Mouse (Mus musculus): Measurements from ENCODE around the gene Coro7. TPM values are rescaled to one million over a fixed set of nuclear protein-coding genes. Genes with fewer than 3 reads are reported as not detected.
A peak's percentile ranks its signal among the peaks of the same experiment; 100 is the strongest.

Gene Coro7
- polyA plus RNA-seq, 1 experiment from 2014 or later = 33.5 TPM

DNA sequence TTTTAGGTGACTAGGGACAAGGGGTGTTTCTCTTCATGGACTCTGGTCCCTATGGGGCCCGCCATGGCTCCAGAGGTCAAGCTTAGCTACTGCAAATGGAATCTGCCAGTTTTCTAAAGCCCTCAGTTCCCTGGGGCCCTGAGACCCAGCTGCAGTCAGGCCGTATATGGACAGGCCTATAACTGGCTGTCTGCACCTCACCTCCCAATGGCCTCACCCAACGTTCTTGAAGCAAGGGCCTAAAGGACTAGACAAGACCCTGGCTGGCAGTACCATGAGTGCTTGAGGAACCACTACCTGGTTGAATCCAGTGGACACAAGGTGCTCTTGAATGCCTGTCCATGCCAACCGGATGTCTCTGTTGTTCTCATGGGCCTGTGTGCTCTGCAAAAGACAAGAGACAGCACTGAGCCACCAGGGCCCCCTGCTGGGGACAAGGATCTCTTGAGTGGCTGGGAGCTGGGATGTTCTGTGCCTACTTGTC is 24.3 kb downstream of the Coro7 start:
- no peak overlapping the region for H3K4me3 ChIP-seq
- no peak overlapping the region for H3K27ac ChIP-seq (replicated peaks)
- WGBS = 70% methylated on average over 4 of the region's 4 CpGs
- no peak overlapping the region for H3K9ac ChIP-seq
- H3K9me3 ChIP-seq = no peaks in the 10 kb centered on the region
- H3K36me3 ChIP-seq = peaks cover 53% of the 10 kb centered on the region
- no peak for ATAC-seq (ENCODE audit: low read depth)
- no peaks in the 10 kb centered on the region for H3K27me3 ChIP-seq
- H3K4me1 ChIP-seq (replicated peaks) = peaks cover 34% of the 10 kb centered on the region
- no peak overlapping the region for H3K4me2 ChIP-seq

DNA sequence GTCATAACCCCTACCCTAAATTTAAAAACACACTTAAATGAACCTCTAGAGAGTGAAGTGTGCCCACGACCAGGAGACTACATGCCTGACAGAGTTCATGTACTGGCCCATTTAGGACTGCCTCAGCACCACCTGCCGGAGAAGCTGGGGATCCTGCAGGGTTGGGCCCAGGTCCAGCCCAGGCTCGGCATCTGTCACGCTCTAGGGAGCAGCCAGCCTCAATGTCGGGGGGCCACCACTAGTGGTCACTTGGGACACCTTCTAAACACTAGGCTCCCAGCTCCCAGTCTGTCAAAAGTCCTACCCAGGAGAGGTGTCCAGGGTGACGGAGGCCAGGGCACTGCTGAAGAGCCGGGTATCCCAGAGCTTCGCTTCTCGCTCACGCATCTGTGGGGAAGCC is 24.9 kb downstream of the Coro7 start:
- ATAC-seq (ENCODE audit: low read depth) = no peak
- Histone ChIP-seq H3K36me3 (peaks cover 59% of the 10 kb centered on the region), H3K9ac (no peak overlapping the region), H3K27me3 (no peaks in the 10 kb centered on the region), H3K27ac (replicated peaks) (no peak overlapping the region), H3K9me3 (no peaks in the 10 kb centered on the region), H3K4me3 (no peak overlapping the region), H3K4me2 (no peak overlapping the region), H3K4me1 (replicated peaks) (peaks cover 34% of the 10 kb centered on the region)
- WGBS = 85% methylated on average over 10 of the region's 10 CpGs

DNA sequence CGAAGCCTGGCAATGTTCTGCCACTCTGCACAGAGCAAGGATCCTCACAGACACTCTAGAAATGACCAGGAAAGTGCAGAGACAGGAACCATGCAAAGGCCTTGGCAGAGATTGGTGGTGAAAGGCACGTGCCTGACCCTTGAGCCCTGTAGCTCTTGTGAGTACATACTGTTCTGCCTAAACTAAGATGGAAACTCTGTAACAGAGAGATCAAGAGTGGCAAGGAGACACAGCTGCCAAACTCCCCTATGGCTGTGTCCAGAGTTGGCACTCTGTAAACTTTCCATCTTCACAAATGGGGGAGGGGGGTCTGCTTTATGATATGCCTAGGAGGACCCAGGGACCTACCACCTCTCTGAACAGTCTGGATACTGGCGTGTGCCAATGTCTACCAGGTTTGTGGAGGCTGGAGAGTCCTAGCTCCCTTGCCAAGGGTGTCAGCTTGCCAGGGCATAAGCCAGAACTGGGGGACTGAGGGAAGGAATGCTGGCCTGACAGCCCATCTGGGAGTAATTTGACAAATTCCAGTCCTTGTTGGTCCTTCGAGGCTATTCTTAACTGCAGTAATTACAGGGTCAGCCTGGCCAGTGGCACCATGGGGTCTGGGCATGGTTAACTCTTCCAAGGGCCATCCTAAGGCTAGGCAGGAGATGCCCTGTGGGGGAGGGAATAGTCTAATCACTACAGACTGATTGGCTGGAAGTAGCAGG is 26.7 kb downstream of the Coro7 start:
- no peaks in the 10 kb centered on the region for H3K9me3 ChIP-seq
- no peak overlapping the region for H3K4me2 ChIP-seq
- peaks cover 25% of the 10 kb centered on the region for H3K4me1 ChIP-seq (replicated peaks)
- ATAC-seq (ENCODE audit: low read depth) = no peak
- H3K27me3 ChIP-seq = no peaks in the 10 kb centered on the region
- no peak overlapping the region for H3K27ac ChIP-seq (replicated peaks)
- H3K4me3 ChIP-seq = no peak overlapping the region
- peaks cover 75% of the 10 kb centered on the region for H3K36me3 ChIP-seq
- 73% methylated on average over 4 of the region's 4 CpGs for WGBS
- no peak overlapping the region for H3K9ac ChIP-seq

DNA sequence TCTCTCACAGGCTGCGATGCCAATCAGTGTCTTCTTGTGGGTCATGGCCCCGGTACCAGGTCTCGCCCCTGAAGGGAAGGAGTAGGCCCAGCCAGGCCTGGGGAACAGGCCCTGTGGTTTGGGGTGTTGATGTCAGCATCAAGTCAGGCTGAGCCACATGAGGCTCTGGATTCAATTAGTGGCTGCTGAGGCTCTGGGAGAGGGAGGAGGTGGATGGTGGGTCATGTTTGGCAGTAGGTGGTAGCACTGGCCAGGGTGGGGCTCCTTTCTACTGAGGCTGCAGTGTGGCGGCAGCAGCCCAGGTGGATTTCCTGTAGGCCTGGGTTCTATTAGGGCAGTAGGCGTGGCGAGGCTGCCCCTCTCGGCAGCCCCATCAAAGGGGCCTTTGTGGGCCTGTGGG is 28.0 kb downstream of the Coro7 start:
- Histone ChIP-seq H3K4me1 (replicated peaks) (peaks cover 37% of the 10 kb centered on the region), H3K36me3 (peaks cover 80% of the 10 kb centered on the region), H3K27me3 (no peaks in the 10 kb centered on the region), H3K9ac (no peak overlapping the region), H3K9me3 (no peaks in the 10 kb centered on the region), H3K4me3 (no peak overlapping the region), H3K4me2 (no peak overlapping the region), H3K27ac (replicated peaks) (peak overlapping the region; percentile 28; the same call in 1 of the 2 replicates)
- ATAC-seq (ENCODE audit: low read depth) = no peak
- 61% methylated on average over 7 of the region's 7 CpGs for whole genome bisulfite sequencing

DNA sequence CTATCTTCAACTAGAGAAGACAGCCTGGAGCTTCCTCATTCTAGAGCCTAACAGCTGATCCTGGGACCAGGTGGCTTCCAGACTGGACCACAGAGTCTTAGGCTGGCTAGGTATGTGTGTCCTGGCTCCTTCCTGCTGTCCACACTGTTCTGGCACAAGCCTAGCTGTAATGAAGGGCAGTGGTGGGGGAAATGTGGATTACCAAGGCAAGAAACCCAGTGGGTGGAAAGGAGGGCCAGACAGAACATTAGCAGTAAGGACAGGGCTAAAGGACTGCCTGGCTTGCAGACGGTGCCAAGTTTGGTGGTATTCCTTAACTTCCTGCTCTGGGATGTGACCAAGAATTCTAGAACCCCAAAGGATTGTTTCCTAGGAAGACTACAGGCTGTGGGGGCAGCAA is 28.5 kb downstream of the Coro7 start:
- no peak for ATAC-seq (ENCODE audit: low read depth)
- H3K27me3 ChIP-seq = no peaks in the 10 kb centered on the region
- no peaks in the 10 kb centered on the region for H3K9me3 ChIP-seq
- no peak overlapping the region for H3K4me2 ChIP-seq
- WGBS = 85% methylated on average over 1 of the region's 1 CpGs
- H3K36me3 ChIP-seq = peaks cover 79% of the 10 kb centered on the region
- peak overlapping the region; percentile 28; the same call in 1 of the 2 replicates for H3K27ac ChIP-seq (replicated peaks)
- H3K4me3 ChIP-seq = no peak overlapping the region
- H3K9ac ChIP-seq = no peak overlapping the region
- peaks cover 39% of the 10 kb centered on the region for H3K4me1 ChIP-seq (replicated peaks)

DNA sequence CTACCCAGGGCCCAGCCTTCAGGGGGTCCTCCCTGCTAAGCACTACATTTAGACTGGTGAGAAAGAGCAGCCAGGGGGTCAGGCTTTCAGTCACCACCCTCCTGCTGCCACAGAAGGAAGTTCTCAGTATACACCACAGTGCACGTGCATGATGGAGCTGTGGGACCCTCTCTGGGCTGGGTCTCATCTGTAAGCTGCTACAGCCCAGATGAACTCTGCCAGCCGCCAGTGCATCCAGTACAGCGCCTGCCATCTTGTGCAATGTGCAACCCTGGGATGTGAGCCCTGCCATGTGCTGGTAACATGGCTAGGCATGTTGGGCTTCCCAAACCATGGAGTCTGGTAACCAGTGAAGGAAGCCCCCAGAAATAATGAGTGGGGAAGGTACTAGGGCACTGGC is 29.4 kb downstream of the Coro7 start:
- Histone ChIP-seq H3K4me2 (no peak overlapping the region), H3K27me3 (no peaks in the 10 kb centered on the region), H3K27ac (replicated peaks) (no peak overlapping the region), H3K4me1 (replicated peaks) (peaks cover 31% of the 10 kb centered on the region), H3K9me3 (no peaks in the 10 kb centered on the region), H3K36me3 (peaks cover 69% of the 10 kb centered on the region), H3K9ac (no peak overlapping the region), H3K4me3 (no peak overlapping the region)
- 91% methylated on average over 3 of the region's 3 CpGs for WGBS
- ATAC-seq (ENCODE audit: low read depth) = no peak

DNA sequence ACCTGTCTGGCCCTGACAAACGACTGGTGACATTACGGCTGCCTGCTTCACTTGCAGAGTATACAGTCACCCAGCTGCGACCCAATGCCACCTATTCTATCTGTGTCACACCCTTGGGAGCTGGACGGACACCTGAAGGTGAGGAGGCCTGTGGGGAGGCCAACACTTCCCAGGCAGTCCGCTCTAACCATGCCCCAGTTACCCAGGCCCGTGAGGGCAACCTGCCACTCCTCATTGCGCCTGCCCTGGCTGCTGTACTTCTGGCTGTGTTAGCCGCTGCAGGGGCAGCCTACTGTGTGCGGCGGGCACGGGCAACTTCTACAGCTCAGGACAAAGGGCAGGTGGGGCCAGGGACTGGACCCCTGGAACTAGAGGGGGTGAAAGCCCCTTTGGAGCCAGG is 29.9 kb downstream of the Coro7 start:
- Histone ChIP-seq H3K4me2 (no peak overlapping the region), H3K27me3 (no peaks in the 10 kb centered on the region), H3K27ac (replicated peaks) (no peak overlapping the region), H3K36me3 (peaks cover 65% of the 10 kb centered on the region), H3K4me3 (no peak overlapping the region), H3K9ac (no peak overlapping the region), H3K9me3 (no peaks in the 10 kb centered on the region), H3K4me1 (replicated peaks) (peaks cover 32% of the 10 kb centered on the region)
- WGBS = 93% methylated on average over 11 of the region's 11 CpGs
- ATAC-seq (ENCODE audit: low read depth) = no peak

DNA sequence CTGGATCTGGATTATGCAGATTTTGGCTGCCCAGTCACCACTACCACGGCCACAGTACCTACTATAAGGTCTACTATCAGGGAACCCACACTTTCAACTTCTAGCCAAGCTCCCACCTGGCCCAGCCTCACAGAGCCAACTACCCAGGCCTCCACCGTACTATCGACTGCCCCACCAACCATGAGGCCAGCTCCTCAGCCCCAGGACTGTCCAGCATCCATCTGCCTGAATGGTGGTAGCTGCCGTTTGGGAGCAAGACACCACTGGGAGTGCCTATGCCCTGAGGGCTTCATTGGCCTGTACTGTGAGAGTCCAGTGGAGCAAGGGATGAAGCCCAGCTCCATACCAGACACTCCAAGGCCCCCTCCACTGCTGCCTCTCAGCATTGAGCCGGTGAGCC is 30.4 kb downstream of the Coro7 start:
- Histone ChIP-seq H3K9me3 (no peaks in the 10 kb centered on the region), H3K27ac (replicated peaks) (no peak overlapping the region), H3K4me3 (no peak overlapping the region), H3K27me3 (no peaks in the 10 kb centered on the region), H3K4me1 (replicated peaks) (peaks cover 37% of the 10 kb centered on the region), H3K36me3 (peaks cover 63% of the 10 kb centered on the region), H3K9ac (no peak overlapping the region), H3K4me2 (no peak overlapping the region)
- WGBS = 85% methylated on average over 5 of the region's 5 CpGs
- ATAC-seq (ENCODE audit: low read depth) = no peak

DNA sequence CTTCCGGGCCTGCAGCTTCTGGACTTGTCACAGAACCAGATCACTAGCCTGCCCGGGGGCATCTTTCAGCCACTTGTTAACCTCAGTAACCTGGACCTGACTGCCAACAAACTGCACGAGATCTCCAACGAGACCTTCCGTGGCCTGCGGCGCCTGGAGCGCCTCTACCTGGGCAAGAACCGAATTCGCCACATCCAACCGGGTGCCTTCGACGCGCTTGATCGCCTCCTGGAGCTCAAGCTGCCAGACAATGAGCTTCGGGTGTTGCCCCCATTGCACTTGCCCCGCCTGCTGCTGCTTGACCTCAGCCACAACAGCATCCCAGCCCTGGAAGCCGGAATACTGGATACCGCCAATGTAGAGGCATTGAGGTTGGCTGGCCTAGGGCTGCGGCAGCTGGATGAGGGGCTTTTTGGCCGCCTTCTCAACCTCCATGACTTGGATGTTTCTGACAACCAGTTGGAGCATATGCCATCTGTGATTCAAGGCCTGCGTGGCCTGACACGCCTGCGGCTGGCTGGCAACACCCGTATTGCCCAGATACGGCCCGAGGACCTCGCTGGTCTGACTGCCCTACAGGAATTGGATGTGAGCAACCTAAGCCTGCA is 31.1 kb downstream of the Coro7 start:
- WGBS = 88% methylated on average over 28 of the region's 28 CpGs
- peaks cover 43% of the 10 kb centered on the region for H3K4me1 ChIP-seq (replicated peaks)
- H3K4me2 ChIP-seq = no peak overlapping the region
- H3K36me3 ChIP-seq = peaks cover 62% of the 10 kb centered on the region
- no peaks in the 10 kb centered on the region for H3K9me3 ChIP-seq
- no peak overlapping the region for H3K9ac ChIP-seq
- no peaks in the 10 kb centered on the region for H3K27me3 ChIP-seq
- ATAC-seq (ENCODE audit: low read depth) = no peak
- no peak overlapping the region for H3K4me3 ChIP-seq
- no peak overlapping the region for H3K27ac ChIP-seq (replicated peaks)

DNA sequence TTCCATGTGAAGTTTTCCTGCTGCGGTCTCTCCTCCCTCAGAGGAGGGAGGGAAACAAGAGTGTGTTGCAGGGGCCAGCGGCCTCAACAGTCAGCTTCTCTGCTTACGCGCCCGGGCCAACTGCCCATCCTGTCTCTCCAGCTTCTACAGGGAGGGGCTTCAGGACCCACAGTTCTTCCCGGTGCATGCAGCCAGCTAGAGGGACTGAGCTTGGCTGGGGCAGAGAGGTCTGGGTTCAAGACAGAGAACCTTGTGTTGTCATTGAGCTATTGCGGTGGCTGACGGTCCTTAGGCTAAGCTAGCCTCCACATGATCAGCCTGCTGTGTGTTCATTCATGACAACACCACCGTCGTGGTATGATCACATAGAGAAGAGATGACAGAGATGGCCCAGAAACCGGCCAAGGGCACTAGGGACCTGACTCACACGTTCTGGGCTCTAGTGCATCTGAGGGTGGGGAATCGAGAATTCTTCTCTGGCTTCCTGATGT is 31.9 kb downstream of the Coro7 start:
- WGBS = 71% methylated on average over 13 of the region's 13 CpGs
- peaks cover 52% of the 10 kb centered on the region for H3K4me1 ChIP-seq (replicated peaks)
- no peak for ATAC-seq (ENCODE audit: low read depth)

DNA sequence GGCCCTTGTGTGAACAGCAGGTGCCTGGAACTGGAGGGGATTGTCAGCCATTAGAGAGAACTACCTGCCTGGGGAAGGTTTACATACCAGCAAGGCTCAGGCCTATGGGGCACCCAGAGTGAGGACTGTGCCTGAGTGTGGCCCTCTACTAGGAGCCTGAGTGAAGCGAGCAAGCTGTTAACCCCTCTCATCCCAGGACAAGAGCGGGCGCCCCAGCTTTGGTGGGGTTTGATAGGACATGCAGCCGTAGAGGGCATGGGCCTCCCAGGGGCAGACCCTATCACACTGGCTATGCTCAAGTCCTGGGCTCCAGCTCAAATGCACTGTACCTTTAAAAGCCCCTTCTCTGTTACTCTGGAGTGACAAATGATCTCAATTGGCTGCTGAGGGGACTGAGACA is 32.7 kb downstream of the Coro7 start:
- WGBS = 64% methylated on average over 4 of the region's 4 CpGs
- H3K9ac ChIP-seq = no peak overlapping the region; the same call in 1 of the 2 replicates
- peaks cover 56% of the 10 kb centered on the region for H3K4me1 ChIP-seq (replicated peaks)
- no peak for ATAC-seq (ENCODE audit: low read depth)
- no peaks in the 10 kb centered on the region for H3K9me3 ChIP-seq
- H3K27me3 ChIP-seq = no peaks in the 10 kb centered on the region
- peaks cover 46% of the 10 kb centered on the region for H3K36me3 ChIP-seq
- no peak overlapping the region for H3K27ac ChIP-seq (replicated peaks)
- no peak overlapping the region for H3K4me3 ChIP-seq
- H3K4me2 ChIP-seq = no peak overlapping the region

More for the DNA sequence above, 31.9 kb downstream of the Coro7 start:
- H3K9me3 ChIP-seq = no peaks in the 10 kb centered on the region
- no peak overlapping the region for H3K4me3 ChIP-seq
- 0 out of 2 replicates have a peak overlapping the region, but pooled peaks have one; percentile 17 for H3K9ac ChIP-seq
- H3K36me3 ChIP-seq = peaks cover 55% of the 10 kb centered on the region
- H3K27ac ChIP-seq (replicated peaks) = 0 out of 2 replicates have a peak overlapping the region, but pooled peaks have one; percentile 18
- H3K4me2 ChIP-seq = no peak overlapping the region
- H3K27me3 ChIP-seq = no peaks in the 10 kb centered on the region

DNA sequence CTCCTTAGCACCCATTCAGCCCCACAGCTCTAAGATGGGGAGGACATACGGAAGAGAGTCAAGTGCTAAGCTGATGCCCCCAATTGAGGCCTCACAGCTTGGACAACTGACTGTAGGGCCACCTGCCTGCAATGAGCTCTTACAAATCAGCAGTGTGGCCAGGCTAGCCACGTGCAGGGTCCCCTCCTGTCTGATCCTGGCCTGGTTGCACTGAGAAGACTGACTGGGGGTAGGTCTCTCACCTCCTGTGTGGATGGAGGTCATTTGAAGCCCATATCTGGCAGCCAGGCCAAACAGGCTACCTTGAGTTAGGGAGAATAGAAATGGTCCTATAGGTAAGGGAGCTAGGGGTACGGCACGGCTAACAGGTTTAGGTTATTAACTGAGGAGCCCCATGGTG is 33.7 kb downstream of the Coro7 start:
- Histone ChIP-seq H3K4me3 (no peak overlapping the region), H3K9ac (no peak overlapping the region), H3K4me1 (replicated peaks) (peaks cover 58% of the 10 kb centered on the region), H3K36me3 (peaks cover 37% of the 10 kb centered on the region), H3K27me3 (no peaks in the 10 kb centered on the region), H3K9me3 (no peaks in the 10 kb centered on the region), H3K27ac (replicated peaks) (no peak overlapping the region), H3K4me2 (no peak overlapping the region)
- WGBS = 80% methylated on average over 4 of the region's 4 CpGs
- no peak for ATAC-seq (ENCODE audit: low read depth)

Measured in neural tube, embryonic 13.5 days (tissue).